Mouse (Mus musculus): ENCODE measurements around the gene Tpbgl.
A peak's percentile ranks its signal among the peaks of the same experiment; 100 is the strongest.

Tpbgl gene

DNA sequence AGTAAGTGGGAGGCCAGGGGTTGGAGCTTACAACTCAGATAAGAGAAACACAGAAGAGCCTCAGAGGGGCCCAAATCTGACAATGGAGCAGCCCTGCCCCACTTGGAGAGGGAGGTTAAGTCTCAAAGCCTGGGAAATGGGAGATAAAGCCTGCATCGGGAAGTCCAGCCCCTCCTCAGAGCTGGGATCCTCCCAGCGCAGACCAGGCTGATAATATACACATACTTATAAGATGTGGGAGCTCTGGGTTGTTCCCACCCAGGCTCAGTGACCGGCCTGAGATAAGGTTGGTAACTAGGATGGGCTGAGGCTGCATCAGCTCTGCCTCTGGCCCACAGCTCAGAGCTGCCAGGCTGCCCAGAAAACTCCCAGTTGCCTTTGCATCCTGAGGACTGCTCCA is 15.2 kb upstream of the Tpbgl start:
- no peak for DNase-seq (ENCODE audit: low read depth)

DNA sequence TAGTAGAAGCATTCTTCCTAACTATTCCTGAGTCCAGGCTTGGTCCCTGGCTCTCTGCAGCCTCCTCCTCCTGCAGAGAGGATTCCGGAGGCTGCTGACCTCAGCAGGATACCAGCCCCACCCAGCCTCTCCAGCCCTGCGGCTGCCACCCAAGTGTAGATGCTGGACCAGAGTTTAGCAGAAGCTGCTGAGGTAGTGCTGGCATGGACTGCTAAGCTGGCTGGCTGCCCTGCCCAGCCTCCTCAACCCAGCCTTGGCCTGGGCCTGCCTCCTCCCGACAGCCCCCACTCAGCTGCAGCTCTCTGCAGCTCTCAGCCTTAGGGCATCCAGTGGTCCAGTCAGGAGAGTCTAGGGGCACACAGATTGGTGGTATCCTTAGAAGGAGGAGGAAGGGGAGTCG is 14.3 kb upstream of the Tpbgl start:
- no peak for DNase-seq (ENCODE audit: low read depth)

DNA sequence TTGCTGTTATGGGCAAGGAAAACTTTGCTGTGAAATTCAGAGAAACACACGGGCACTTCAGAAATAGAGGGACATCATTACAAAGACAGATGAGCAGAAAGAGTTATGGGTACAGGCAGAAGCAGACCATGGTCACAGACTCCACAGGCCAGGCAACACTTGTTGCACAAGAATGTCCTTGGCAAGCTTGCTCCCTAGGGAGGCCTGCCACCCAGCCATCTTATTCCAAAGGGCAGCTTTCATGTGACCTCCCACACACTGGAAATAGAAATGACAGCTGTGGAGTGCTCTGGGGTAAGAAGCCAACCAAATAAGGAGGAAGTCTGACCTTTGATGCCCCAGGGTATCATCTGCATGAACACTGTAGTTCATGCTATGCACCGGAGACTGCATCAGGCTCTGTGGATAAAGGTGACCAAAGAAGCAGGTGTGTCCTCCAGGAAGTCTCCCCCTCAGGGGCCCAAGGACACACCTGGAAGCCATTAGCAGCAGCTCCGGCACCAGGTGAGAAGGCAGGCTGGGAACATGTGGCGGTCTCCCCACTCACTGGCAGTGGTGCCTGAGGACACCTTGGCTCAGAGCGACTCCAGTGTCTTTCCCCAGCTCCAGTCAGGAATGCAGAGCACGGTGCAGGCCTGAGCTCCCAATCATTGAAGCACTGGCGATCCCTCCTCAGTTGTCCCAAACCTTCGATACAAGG is 7.2 kb upstream of the Tpbgl start:
- no peak for DNase-seq (ENCODE audit: low read depth)

DNA sequence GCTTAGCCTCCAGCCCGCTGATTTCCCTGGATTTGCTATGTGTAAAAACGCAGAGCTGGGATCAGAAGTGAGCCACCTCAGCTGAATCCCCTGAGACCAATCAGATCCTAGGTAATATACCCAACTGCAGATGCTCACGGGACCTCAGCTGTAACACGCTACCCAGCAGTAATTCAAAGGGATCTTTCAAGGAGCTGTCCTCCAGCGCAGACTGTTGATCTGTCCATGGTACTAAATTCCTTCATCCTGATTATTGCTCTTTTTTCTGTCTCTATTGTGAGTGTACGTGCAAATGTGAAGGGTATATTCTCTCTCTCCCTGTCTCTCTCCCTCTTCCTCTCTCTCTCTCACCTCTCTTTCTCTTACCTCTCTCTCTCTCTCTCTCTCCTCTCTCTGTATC is 5.4 kb upstream of the Tpbgl start:
- no peak for DNase-seq (ENCODE audit: low read depth)

DNA sequence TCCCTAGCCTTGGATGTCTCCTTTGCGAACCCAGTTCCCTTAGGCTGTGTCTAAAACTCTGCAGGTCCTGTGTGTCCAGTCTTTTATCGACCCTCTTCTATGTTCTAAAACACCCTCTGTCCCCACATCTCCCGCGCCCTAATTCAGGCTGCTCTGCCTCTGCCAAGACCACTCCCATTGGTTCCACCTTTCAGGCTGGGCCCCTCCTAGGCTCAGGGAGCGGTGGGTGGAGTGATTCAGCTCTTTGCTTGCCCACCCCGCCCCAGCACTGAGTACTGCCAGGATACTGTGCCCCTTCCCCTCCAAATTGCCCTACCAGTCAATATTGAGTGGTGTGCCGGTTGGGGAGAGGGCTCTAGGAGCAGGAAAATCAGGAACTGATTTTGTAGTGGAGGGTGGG is 463 bp upstream of the Tpbgl start:
- DNase-seq (ENCODE audit: low read depth): no peak

DNA sequence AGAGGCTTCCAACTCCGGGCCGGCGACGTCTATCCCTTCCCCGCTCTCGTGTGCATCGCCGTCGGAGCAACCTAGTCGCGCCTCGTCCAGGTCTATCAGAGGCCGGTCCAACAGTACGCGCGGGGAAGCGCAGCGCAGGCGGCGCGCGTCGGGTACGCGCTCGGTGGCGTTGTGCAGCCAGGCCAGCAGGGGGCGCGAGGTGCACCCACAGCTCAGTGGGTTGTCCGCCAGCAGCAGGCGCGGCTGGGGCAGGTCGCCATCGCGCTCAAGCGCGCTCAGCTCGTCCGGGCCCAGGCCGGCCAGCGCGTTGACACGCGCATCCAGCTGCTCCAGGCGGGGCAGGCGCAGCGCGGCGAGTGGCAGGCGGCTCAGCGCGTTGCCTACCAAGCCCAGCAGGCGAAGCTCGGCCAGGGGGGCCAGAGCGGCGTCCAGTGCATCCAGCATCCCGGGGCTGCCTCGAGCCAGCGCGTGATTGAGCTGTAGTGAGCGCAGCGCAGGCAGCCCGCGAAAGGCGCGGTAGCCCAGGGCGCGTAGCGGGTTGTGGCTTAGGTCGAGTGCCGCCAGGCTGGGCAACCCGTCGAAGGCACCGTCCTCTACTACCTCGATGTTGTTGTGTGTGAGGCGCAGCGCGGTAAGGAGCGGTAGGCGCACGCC is 1.1 kb downstream of the Tpbgl start:
- DNase-seq (ENCODE audit: low read depth): peak; percentile 76

DNA sequence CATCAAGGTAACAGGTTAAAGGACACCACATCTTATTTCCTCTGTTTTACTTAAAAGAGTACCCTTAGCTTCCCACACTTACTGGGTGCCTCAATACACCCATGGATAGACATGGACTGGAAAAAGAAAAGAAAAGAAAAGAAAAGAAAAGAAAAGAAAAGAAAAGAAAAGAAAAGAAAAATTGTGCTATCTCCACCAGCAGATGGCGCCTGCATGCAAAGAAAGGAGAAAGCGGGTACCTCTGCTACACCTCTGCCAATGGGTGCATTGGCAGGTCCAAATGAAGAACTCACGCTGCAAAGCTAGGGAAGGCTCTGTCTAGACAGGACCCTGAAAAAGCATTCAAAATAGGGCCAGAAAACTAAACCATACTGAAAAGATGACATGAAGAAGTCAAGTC is 8.0 kb downstream of the Tpbgl start:
- DNase-seq (ENCODE audit: low read depth): peak; percentile 65

DNA sequence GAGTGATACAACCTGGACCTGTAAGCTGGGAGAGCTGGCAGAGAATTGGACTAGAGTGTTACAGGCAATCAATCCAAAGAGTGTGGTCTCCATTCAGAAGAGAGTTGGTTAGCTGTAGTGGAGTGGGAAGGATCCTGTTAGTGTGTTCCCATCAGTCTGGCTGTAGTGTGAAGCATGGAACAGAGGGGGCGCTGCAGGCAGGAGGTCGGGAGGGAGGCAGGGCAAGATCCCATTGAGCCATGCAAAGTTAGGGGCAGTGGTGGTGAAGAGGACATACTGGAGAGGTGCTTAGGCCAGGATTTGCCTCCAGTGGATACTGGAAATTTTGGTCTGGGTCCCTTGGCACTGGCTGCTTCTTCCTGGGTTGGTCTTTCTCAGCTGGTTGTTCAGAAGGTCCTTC is 8.6 kb downstream of the Tpbgl start:
- peak; percentile 14 for DNase-seq (ENCODE audit: low read depth)

DNA sequence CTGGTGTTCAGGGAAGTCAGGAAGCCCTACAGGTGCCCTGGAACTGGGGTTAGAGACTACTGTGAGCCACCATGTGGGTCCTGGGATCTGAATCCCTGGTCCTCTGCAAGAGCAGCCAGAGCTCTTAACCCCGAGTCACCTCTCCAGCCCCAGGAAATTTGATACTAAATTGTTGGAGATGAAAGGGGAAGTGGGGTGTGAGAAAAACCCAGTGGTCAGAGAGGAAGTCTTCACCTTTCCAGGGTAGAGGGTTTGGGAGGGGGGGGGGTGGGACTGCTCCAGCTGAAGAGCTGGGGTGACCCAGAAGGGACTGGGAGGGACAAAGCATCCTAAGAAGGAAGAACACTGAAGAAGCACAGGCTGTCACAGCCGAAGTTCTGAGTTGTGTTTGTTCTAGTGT is 19.3 kb downstream of the Tpbgl start:
- no peak for DNase-seq (ENCODE audit: low read depth)

DNA sequence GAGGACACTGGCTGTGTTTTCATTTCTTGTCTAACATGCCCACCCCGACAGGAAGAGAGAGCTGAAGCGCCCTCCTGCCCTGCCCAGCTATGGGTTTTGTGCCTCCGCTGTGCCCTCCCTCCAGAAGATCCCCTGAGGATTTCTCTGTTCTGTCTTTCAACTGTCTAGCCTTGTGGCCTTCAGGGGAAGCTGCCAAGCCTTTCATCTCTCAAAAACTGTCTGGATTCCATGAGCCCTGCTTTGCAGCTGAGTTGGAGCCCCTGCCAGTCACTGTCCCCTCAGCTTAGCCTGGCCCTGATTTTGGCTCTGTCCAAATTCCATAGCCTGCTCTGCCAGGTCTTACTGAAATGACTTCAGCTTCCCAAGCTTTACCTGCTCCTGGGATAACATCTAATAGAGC is 20.1 kb downstream of the Tpbgl start:
- DNase-seq (ENCODE audit: low read depth): no peak

DNA sequence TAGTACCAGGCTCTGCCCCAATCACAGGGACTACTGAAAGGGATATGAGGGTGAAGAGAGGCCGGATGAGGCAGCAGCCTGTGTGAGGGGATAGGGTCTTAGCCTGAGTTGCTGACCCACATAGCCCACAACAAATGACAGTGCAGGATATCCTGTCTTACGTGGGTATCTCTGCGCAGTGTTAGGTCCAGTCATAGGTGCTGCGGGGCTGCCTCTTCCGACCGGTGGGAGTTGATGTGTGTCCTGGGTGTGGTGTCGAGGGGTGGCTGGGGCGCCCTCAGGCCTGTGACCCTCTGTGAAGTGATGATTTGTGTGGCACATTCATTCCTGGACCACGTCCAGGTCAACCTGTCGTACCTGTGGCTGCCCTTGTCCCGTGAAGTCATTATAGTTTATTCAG is 20.6 kb downstream of the Tpbgl start:
- no peak for DNase-seq (ENCODE audit: low read depth)

DNA sequence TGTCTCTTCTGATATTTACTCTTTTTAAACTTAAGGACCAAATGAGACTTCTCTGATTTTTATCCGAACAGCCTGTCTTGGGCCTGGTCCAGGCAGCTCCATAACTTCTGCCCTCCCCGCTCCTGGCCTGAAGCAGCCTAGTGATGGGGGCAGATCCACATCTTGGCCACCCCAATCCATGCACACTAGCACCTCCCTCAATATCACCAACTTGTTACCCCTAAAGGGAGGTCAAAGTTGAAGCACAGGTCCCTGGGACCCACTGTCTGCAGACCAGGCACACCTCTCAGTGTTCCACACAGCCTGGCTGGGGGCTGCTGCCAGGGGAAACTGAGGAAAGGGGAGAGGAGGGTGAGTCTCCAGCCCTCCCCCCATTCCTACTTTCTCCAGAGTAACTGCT is 21.8 kb downstream of the Tpbgl start:
- no peak for DNase-seq (ENCODE audit: low read depth)

DNA sequence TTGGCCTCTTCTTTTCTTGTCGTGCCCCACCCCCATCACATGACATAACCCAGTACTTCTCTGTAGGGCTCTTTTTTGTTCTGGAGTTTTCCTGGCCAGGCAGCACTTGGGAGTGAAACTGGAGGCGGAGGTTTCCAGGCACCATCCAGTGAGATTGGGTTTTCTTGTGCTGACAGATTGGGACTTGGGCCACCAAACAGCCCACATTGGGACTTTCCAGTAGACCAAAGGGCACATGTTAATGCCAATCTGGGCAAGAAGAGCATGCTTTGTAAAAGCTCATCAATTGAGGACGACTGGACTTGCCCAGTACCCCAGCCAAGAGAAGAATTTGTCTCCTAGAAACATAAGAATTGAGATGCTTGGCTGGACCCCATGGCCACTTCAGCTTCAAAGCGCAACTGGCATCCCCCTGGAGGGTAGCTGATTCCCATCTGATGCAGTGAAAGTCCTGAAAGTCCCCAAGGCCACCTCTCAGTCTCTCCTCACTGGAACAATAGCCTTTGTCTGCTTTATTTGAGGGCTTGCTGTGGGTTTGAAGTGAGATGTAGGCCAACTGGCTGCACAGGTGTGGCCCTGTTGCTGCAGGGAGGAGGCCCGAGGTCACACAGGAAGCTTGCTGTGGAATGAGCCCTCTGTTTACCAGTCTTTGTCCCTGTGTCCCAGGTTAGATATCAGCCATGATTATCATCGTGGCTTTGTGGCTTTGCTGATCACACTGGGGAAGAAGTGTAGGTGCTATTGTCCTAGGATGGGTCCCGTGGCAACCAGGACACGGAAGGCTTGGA is 22.8 kb downstream of the Tpbgl start:
- DNase-seq (ENCODE audit: low read depth): no peak

DNA sequence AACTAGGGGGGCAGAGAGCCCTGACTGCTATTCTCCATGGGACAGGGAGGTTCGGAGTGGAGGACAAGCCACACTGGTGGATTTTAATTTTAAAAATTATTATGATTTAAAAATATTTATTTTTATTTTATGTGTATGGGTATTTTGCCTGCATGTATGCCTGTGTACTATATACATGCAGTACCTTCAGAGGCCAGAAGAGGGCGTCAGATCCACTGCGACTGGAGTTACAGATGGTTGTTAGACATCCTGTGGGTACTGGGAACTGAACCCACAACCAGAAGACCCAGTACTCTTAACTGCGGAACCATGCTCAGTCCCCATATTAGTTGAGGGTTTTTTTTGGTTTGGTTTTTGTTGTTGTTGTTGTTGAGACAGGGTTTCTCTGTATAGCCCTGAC is 28.2 kb downstream of the Tpbgl start:
- DNase-seq (ENCODE audit: low read depth): no peak

DNA sequence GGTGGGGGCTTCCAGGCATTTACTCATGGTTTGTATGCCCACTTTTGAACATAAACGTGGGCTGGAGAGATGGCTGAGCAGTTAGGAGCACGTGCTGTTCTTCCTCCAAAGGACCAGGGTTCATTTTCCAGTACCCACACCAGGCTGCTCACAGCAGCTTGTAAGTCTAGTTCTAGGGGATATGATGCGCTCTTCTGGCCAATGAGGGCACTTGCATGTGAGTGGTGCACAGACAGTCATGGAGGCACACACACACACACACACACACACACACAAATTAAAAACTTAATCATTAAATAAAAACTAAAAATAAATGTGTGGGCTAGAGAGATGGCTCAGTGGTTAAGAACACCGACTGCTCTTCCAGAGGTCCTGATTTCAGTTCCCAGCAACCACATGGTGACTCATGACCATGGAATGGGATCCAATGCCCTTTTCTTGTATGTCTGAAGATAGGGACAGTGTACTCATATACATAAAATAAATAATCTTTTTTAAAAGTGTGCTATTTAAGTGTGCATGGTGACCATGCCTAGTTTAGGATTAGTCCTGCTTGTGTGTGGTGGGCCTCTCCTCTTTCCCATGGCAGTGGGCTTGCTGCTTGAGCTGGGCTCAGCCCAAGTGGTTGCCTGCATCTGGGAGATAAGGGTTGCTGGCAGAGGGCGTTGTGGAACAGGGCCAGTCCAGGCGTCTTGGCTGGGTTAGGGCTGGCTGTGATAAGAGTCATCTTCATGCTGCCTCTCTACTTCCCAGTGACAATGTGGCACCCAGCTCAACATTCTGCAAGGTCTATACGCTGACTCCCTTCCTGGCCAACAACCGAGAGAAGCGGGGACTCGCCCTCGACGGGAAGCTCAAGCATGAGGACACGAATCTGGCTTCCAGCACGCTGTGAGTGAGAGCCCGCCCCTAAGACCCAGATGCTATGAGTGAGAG is 32.8 kb downstream of the Tpbgl start:
- DNase-seq (ENCODE audit: low read depth): no peak

DNA sequence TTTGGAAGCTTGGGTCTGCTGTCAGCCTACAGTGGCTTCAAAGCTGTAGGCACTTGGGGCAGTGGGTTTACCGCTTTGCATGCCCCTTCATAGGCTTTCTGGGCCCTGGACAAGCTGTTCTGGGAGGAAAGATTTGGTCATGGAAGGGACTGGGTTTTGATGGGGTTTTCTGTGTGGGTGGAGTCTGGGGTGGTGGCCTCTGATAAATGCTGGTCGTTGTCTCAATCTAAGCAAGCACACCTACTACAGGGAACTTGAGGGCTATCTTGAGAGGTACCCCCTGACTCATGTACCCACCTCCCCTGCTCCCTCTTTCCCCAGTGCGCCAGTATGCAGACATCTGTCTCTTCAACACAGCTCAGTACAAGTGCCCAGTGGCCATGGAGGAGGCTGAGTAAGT is 34.2 kb downstream of the Tpbgl start:
- DNase-seq (ENCODE audit: low read depth): no peak

DNA sequence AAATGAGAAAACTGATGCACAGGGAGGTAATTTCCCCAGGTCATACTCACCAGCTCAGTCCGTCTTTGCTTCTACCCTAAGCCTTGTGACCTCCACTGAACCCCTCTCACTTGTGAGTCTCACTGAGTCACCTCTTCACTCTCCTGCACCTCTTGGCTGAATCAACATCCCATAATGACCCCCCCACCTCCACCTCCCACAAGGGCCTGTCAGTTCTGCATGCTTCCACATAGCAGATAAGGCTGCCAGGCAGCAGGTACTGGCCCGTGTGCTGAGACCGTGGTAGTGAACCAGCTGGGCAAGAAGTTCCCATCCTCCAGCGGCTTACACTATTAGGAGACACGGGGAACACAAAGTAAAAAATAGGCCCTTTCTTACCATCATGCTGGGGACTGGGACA is 36.3 kb downstream of the Tpbgl start:
- DNase-seq (ENCODE audit: low read depth): no peak

DNA sequence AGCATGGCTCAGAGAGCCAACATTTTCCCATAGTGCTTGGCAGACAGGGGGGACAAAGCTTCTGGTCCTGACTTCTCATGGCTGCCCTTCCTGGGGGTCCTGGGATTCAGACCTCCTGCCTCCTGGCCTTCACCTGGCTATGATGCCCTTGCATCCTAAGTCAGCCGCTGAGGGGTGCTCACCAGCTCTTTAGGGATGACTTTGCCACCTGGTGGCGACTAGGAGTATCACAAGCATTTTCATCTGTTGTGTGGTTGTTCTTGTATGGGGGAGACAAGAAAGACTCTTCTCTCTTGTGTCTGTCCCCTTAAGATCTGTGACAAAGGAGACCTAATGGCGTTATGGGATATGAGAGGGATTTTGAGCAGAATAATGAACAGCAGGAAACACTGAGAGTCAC is 36.8 kb downstream of the Tpbgl start:
- peak; percentile 81 for DNase-seq (ENCODE audit: low read depth)

DNA sequence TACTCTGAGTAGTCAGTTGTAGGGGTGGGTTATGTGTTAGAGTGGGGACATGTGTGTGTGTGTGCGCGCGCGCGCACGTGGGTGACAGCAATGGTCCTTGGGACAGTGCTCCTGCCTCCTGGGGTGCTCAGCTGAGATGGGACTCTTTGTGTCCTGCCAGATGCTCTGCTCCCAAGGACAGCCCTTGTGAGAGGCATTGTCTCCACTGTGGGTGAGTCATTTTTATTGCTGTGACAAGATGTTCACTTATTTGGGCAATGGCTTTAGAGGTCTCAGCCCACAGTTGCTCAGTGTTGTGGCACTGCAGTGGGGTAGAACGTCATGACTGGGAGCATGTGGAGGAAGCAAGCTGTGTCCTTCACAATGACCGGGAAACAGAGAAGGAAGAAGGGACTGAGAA is 40.9 kb downstream of the Tpbgl start:
- DNase-seq (ENCODE audit: low read depth): no peak

DNA sequence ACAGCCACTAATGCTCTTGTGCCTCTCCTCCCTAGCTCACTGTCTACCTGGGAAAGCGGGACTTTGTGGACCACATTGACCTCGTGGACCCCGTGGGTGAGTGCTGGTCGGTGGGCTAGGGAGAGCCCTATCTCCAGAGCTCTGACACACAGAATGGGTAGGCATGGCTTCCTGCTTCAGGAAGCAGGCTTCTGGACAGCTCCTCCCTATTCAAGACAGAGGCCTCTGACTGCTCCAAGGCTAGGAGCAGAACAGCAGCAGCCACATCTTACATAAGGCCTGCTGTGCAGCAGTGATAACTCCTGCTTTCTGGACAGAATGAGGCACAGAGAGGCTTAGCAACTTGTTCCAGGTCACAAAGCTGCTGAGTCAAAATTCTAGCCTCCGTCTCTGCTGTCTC is 43.3 kb downstream of the Tpbgl start:
- no peak for DNase-seq (ENCODE audit: low read depth)

DNA sequence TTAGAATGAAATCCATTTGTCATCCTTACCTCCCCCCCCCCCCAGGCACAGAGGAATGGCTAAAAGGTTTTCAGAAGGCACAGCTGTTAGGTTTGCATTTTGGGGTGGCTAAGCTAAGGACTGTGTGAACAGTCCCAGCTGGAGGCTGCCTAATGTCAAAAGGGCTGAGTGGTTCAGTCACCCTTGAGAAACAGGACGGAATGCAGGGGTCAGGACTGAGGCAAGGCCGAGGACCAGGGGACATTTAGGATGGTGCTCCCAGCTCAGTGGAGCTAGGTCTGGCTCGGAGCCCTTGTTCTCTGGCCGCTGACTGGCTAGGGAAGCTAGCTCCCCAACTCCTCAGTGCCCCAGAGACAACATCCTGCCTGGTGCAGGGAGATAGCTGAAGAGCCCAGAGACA is 44.0 kb downstream of the Tpbgl start:
- DNase-seq (ENCODE audit: low read depth): no peak

DNA sequence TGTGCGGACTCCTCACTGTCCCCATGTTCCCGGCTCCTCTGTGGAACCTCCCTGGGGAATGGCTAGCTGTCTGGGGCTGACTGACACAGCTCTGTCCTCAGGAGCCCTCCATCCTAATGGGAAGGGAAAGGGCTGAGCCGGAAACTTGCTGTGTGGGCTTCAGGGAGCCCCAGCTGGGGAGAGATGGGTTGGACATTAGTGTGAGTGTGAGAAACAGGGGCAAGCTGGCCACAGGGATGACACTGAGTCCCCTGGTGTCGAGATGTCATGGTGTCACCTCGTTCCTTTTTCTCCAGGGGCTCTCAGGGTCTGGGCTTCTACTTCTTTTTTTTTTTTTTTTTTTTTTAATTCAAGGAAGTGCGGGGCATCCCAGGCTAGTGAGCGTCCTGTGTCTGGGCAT is 44.6 kb downstream of the Tpbgl start:
- DNase-seq (ENCODE audit: low read depth): no peak

Measured in induced T-regulatory cell, adult 2 months (primary cell).